Mouse (Mus musculus) E14TG2a.4 (cell line): ENCODE results near the gene Fbll1.
A peak's percentile ranks its signal among the peaks of the same experiment; 100 is the strongest.

ENCODE experiments used
- CTCF ChIP-seq: conservative IDR thresholded peaks from 2 replicates; pipeline ENCODE4 v1.5.1; 2014; ENCODE audit warnings: low read length
- NANOG ChIP-seq: IDR thresholded peaks from 2 replicates; pipeline ENCODE4 v1.6.1; 2014; ENCODE audit warnings: borderline replicate concordance, low read length, mixed read lengths
- POU5F1 ChIP-seq: IDR thresholded peaks from 2 replicates; pipeline ENCODE4 v1.6.1; 2014; ENCODE audit warnings: low read length, borderline replicate concordance

- TF ChIP-seq CTCF (peak; percentile 36), POU5F1 (no peak), NANOG (no peak)
Measured at GRCm38 (mm10) chr11:35837156-35838126, 38.8 kb upstream of the Fbll1 start.
